Mouse (Mus musculus): ENCODE data around the gene Kcnk7.
A peak's percentile ranks its signal among the peaks of the same experiment; 100 is the strongest.

Kcnk7 gene

DNA sequence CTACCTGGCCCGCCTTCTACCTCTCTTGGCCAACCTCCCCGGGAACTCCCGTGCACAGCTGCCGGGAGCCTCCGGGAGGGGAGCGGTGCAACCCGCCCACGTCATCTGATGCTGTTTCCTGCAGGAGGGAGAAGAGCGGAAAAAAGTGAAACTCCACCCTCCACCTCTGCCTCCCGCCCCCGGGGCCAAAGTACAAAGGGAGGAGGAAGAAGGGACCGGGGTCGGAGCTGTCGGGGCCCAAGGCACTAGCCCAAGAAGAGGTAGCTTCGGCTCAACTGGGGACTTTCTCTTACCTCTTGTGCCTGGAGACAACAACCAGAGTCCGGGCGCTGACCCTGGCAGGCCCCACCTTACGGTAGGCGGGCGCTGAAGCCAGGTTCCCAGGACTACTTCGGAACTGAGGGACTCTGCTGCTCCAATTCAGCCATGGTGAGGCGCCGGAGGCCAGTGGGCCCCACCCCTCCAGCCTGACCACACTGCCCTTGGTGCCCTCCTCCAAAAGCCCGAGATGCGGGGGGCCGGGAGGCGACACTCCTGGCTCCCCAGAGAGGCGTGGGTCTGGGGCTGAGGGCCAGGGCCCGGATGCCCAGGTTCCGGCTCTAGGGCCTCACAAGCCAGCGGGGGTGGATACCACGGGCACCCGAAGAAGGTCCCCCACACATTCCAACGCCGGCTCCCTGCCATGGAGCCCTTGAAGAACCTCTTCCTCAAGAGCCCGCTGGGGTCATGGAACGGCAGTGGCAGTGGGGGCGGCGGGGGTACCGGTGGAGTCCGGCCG is 14.4 kb upstream of the Kcnk7 start:
- peak; percentile 84 to 85 for DNase-seq (ENCODE audit: low spot score in 2 of 2)

DNA sequence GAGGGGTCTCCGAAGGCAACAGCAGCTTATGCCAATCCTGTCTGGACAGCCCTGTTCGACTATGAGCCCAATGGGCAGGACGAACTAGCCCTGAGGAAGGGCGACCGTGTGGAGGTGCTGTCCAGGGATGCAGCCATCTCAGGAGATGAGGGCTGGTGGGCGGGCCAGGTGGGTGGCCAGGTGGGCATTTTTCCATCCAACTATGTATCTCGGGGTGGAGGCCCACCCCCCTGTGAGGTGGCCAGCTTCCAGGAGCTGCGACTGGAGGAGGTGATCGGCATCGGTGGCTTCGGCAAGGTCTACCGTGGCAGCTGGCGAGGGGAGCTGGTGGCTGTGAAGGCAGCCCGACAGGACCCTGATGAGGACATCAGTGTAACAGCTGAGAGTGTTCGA is 13.8 kb upstream of the Kcnk7 start:
- peak in 1 of 2 experiments; percentile 46 for DNase-seq (ENCODE audit: low spot score in 2 of 2)

DNA sequence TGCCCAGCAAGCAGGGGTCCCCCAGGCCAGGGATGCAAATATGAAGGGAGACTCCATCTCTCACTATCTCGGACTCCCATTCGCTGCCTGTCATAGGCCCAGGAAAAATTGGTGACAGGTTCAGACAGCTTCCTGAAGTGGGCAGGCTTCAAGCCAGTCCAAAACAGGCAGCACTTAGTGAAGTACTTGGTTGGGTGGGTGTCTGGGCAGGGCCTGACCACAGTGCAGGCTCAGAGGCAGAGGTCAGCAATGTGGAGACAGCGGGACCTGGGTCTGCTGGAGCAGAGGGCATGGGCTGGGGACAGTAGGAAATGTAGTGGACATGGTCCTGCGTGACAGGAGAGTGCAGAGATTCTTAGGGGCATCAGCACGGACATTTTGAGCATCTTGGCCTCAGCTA is 12.6 kb upstream of the Kcnk7 start:
- DNase-seq (ENCODE audit: low spot score in 2 of 2), result no peak

DNA sequence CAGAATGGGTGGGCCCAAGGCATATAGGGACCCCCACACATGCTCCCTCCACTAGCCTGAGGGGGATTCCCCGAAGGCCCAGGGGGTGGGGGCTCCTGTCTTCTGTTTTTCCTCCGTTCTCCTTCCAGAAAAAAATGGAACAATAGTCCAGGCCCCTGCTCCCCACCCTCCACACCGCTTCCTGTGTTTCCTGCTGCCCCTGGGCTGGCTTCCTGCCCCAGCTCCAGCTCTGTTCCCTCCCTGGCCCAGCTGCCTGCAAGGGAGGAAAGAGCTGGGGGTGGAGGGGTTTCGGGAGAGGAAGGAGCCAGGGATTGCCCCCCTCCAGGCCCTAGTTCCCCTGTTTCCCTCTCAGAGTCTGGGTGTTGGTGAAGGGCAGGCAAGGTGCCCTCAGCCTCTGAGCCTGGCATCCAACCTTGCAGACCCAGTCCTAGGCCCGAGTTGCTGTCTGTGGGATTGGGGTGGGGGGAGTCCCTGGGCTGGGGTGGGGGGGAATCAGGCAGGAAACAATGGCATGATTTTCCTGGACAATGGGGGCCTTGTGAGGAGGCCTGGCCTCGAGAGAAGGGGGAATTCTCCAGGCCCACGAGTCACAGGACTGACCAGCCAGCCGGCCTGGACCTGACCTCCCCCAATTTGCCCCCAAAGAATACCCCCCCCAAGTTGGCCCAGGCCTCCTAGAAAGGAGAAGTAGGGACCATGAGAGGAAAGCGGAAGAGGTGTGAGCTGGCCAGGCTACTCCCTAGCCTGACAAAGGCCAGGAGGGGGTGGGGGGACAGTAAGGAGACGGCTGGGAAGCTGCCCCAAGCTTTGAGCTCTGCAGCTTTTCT is 11.9 kb upstream of the Kcnk7 start:
- DNase-seq (ENCODE audit: low spot score in 2 of 2), result no peak

DNA sequence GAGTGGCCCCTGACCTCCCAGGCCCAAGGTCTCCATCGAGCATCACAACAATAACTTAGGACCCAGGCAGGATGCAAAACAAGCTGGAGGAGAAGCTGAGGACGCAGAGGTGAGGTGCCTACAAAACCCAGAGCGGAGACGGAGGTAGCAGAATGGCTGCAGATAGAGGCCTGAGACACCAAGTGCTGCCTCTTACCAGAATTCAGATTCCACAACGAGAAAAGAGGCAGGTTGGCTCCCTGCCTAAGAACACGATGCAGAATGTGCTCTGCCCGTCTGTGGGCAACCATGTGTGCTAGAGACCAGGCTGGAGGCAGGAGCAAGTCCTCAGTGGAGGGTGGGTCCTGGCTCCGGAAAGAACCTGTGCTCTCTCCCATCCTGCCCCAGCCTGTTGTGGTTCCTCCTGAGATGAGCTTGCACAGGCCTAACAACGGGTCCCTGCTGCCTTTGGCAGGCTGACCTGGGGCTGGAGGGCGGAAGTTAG is 11.2 kb upstream of the Kcnk7 start:
- no peak for DNase-seq (ENCODE audit: low spot score in 2 of 2)

DNA sequence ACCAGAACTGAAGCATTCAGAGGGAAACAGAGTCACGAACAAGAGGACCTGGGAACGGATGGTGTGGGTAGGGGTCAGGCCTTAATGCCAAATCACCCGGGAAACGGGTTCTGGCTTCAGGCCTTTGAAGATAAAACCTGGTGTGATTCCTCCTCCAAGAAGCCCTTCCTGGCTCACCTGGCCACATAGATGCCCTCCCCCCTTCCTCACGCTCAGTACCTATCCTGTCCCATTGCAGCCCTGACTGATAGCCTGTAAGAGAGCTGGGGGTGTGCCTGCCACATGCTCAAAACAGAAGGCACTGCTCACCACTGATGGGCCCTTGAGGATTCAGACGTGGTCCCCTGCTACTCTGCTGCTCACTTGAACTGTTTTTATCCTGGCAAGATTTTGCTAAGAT is 10.4 kb upstream of the Kcnk7 start:
- DNase-seq (ENCODE audit: low spot score in 2 of 2), result no peak

DNA sequence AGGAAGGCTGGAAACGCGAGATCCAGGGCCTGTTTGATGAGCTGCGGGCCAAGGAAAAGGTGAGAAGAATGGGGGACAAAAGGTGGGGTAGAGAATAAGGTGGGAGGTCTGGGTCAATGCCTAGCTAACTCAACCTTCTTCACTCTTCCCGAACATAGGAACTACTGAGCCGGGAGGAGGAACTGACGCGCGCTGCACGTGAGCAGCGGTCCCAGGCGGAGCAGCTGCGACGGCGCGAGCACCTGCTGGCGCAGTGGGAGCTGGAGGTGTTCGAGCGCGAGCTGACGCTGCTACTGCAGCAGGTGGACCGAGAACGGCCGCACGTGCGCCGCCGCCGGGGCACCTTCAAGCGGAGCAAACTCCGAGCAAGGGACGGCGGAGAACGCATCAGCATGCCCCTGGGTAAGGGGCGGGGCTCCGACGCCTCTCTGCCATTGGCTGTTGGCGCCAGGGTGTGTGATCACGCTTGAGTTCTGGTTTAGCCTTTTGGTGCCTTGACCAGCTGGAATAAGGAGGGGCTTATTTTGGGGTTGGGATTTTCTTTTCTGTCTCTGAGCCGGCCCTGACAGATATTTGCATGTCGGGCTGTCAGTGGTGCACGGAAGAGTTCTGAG is 8.2 kb upstream of the Kcnk7 start:
- no peak for DNase-seq (ENCODE audit: low spot score in 2 of 2)

DNA sequence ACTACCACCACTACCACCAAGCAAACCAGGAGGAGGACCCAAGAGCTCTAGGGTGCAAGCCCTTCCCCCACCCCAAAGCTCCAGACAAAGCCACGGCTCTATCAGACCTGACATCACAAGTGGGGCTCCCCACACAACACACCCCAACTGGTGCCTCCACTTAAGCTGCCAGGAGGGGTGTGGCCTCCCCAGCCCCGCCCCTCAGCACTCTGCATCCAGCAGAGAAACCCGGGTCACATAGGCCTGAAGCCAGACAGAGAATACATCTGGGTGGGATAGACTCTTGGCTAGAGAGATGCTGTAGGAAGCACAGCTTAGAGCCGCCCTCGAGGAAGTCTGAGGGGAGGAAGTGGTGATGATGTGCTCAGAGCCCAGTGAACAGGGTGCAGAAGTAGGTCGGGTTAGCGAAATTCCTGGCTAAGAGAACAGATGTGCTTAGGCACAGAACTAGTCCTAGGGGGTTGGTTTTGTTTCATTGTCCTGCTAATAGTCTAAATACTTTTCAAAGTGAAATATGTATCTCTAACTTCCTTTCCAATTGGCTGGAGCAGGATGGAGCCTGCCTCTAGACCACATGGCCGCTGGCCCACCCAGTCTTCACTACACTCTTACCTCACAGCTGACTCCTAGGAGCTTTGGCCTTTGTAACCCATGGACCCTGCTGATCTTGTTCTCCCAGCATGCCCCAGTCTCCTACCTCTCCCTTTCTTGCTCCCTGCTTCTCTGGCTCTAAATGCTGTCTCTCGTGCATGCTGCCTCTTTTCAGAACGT is 819 bp downstream of the Kcnk7 start:
- peak; percentile 60 to 81 for DNase-seq (ENCODE audit: low spot score in 2 of 2)

DNA sequence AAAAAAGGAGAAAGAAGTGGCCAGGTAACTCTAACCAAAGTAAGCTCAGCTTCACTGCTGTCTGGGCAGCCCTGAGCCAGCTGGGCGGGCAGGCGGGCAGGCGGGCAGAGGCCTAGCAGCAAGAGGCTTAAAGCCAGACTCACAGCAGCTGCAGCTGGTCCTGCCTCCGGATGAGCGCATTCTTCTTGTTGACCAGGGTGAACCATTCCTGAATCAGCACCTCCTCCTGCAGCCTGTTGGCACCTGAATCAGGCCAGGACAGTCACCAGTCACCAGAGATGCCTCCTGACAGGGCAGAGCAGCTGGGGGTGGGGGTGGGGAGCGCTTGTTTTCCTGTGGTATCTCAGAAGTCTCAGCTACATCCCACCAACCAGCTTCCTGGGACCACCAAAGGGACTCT is 5.9 kb downstream of the Kcnk7 start:
- no peak for DNase-seq (ENCODE audit: low spot score in 2 of 2)

DNA sequence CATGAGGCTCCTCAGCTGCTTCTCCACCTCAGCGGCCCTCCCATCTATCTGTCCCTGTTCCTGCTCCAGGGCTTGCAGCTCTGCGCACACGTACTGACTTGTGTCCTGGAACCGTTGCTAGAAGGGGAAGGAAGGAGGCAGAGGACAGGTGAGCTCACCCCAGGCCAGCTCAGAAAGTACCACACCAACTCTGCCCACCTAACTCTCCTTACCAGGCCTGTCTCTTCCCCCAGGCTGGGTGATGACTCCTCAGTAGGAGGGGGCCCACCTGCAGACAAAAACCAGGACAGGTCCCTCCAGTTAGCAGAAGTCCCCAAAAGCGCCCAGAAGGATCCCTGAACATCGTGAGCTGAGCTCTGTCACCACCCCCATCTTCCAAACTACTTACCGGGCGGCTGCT is 6.4 kb downstream of the Kcnk7 start:
- no peak for DNase-seq (ENCODE audit: low spot score in 2 of 2)

DNA sequence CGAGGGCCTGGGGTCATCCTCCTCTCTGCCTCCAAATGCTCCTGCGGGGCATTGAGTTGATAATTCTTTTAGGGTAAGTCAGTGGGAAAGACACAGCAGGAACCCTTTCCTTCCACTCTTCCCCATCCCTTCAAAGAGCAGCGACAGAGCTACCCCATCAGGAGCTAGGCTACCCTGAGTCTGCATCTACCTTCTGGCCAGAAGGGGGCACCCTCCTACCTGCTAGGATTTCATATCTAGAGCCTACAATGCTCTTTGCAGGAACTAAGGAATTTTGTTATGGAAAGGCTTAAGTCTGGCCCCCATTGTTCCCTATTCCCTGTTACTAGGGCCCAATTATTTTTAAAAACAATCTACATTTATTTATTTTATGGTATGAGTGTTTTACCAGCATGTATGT is 7.1 kb downstream of the Kcnk7 start:
- peak in 1 of 2 experiments; percentile 79 for DNase-seq (ENCODE audit: low spot score in 2 of 2)

DNA sequence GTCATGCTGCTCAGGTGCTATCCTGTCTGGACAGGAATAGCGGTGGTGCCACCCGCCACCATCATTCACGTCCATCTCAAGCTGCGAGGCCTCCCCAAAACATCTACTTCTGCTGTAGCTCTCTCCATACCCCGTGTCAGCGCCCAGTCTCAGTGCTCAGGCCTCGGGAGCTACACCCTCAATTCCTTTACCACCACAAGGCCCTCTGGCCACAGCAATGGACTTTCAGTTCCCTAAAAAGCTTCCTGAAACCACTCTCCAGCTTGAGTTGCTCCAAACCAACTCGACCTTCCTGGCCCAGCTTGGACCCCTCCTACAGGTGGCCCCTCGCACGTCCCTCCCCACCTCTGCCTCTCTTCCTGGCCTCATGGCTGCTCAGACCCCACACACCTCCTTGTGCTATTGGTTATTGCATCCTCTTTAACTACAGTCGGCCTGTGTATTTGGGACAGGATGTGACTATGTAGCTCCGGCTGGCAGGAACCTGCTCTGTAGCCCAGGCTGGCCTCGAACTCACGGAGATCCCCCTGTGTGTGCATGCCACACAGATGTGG is 7.8 kb downstream of the Kcnk7 start:
- DNase-seq (ENCODE audit: low spot score in 2 of 2), result no peak

DNA sequence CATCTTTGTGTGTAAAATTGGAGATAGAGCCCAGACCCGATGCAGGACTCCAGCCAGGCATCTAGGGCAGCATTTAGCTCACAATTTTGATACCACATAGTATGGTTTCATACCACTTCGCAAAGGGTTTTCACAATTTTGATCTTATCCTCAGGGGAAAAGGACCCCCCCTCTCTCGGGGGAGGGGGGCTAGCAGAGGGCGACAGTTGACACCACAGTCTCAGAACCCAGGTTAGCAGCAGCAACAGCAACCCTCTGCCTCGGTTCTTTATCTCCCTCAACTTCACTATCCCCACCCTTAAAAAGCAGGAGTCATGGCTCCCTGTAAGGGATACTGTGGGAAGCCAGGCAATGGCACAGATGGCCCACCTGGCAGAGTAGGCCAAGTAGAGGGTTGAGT is 9.1 kb downstream of the Kcnk7 start:
- DNase-seq (ENCODE audit: low spot score in 2 of 2), result no peak

DNA sequence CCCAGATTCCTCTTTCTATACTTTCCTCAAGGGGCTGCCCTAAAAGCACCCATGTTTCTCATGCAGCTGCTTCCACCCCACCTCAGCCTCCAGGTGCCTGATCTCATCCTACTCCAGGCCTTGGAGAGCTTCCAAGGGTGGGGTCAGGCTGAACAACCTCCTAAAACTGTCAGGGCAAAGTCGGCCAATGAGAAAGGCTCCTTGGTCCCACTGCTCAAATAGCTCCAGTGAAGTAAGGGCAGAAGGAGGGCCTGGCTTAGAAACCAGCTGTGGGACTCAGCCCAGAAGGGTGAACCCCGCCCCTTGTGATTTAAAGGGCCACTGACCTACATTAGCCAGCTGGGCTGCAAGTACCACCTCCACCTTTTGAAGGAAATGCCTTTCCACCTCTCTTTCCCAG is 9.6 kb downstream of the Kcnk7 start:
- peak in 1 of 2 experiments; percentile 53 for DNase-seq (ENCODE audit: low spot score in 2 of 2)

DNA sequence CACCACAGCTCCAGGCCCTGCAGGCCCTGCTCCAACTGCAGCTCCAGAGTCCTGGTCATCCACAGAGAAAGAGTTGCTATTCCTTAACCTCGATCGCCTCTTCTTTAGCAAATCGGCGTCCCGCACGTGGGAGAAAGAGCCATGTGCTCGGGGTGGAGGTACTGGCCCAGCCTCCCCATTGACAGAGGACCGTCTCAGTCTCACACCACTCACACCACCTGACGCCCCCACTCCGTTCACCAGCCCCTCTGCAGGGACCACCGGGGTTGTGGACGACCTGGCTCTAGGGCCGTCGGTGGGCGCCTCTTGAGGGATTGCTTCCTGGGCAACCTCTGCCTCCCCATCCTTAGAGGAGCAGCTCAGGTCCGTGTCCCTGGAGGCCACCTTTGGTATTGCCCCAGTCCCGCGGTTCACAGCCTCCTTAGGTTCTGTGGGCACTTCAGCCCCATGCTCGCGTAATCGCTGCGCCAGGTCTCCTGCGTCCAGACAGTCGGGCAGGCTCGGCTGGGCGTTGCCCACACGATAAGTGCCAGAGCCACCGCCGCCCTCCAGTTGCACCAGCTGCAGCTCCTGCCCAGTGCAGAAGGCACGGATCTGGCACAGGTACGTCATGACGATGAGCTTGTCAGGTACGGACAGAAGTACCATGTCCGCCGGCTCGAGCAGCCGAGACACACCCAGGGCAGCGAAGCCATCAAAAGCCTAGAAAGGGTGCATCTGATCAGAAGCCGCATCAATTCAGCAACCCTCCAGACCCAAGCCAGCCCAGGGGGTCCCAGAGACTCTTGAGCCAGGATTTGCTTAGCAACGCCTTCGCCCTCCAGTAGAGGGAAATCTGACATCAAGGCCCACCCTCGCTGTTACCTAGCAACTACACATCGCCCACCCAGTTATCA is 11.9 kb downstream of the Kcnk7 start:
- peak; percentile 48 to 82 for DNase-seq (ENCODE audit: low spot score in 2 of 2)

DNA sequence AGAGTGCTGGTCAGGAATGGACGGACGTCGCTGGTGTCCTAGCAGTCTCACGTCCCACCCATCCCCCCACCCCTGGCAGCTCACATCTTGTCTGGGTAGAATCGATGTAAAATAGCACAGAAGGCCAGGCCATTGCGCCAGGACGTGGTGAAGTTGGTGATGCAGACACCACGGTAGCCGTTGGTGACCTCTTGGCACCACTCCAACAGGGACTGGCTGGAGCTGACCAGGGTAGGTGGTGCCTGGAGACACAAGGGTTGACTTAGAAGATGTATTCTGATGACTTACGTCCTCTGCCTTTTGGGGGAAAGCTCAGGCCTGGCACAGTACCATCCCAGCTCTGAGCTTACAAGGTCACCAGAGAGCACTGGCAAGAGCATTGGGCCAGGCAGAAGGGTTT is 12.8 kb downstream of the Kcnk7 start:
- DNase-seq (ENCODE audit: low spot score in 2 of 2), result peak in 1 of 2 experiments; percentile 26

DNA sequence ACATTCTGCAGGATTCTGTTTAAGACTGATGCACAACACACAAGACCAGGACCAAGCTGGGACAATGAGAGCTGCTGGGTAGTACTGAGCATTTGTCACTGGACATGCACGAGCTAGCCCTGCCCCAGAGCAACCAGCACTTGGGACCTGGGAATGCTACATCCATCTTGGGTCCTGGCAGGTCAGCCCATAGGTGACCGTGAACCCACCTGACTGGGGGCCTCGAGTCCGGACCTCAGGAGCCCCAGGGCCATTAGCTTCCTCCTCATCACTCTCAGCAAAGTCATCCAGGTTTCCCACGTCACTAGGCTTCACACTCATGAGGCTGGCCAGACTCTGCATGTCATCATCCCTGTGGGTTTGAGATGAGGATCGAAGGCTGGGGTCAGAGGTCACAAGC is 17.1 kb downstream of the Kcnk7 start:
- no peak for DNase-seq (ENCODE audit: low spot score in 2 of 2)

DNA sequence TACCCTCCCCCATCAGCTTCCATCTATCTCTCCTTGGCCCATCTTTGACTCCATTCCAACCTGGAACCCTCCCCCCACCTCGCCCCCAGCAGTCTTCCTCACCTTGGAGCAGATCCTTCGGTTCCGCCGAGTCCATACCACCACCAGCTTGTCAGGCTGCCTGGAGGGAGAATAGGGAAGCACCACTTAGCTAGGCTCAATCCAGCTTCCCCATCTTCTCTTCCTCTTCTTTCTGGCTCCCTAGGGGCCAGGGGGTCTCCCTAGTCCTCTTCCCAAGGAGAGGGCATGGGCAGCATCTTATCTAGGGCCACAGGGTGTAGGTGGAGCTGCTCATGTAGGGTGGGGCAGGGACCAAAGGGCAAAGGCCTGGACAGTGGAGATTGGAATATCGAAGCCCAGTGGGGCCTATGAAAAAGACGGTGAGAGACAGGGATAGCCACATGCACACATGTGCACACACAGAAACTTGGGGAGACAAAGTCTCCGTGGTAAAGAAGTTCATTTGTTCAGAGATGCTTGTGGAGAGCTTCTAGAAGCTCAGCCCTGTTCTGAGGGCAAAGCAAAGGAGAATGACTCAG is 18.8 kb downstream of the Kcnk7 start:
- peak; percentile 62 to 67 for DNase-seq (ENCODE audit: low spot score in 2 of 2)

DNA sequence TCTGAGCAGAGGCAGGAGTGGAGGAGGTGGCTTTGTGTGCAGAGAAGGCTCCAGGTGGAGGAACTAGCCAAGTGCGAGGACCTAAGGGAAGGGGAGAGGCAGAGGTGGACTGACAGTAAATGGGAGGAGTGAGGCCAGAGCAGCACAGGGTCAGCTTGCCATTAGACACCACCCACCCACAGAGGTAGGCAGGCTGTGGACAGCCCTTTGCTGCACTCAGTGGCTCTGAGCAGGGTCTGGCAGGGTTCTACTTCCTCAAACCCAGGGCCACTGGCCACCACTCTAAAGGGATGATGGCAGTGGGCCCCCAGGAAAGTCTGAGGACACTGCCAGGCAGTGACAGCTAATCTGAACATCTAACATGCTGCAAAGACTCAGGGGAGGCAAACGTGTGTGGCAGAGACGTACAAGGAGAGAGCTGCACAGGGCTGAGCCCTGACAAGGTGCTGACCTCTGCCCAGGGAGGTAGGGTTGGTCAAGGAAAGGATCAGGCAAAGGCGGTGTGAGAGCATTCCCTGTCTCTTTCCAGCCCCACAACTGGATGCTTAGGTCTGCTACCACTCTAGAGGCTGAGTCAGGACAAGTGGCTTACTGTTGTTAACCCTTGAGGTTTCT is 19.9 kb downstream of the Kcnk7 start:
- peak; percentile 30 to 51 for DNase-seq (ENCODE audit: low spot score in 2 of 2)

DNA sequence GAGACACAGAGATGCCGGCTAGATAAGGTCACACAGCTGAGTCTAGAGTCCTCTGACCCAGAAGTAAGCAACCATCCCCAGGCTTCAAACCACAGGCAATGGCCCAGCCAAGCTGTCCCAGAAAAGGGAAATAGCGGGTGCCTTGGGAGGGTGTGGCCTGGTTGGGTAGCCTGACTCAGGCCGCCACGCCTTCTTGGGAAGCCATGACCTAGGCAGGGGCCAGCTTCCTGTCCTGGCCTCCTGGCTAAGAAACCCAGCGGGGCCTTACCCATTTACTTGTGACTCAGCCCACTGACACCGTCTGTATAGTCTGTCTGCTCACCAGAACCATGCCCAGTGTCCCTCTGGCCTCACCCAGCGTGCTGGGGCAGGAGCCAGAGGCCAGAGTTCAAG is 20.4 kb downstream of the Kcnk7 start:
- peak in 1 of 2 experiments; percentile 86 for DNase-seq (ENCODE audit: low spot score in 2 of 2)
